Mouse (Mus musculus) cerebellum, adult 2 months (tissue): Measurements from ENCODE around the gene AI854703. TPM values are rescaled to one million over a fixed set of nuclear protein-coding genes. Genes with fewer than 3 reads are reported as not detected.

ENCODE experiments used
- DNase-seq, 2 experiments: peaks; one replicate each; pipeline ENCODE4 v3.0.0; 2021
- H3K27ac ChIP-seq: fragments of 200-500 bp; 2 replicates; pipeline ENCODE4 v1.5.1; 2012; ENCODE audit warnings: low read length, control low read depth, inconsistent platforms; ENCODE audit not compliant: insufficient read depth
- H3K27me3 ChIP-seq: fragments of 200-500 bp; 2 replicates; pipeline ENCODE4 v1.6.1; 2012; ENCODE audit warnings: inconsistent platforms, mild to moderate bottlenecking, low read length, moderate library complexity; ENCODE audit not compliant: control insufficient read depth, insufficient read depth
- H3K4me1 ChIP-seq: fragments of 200-500 bp; 2 replicates; pipeline ENCODE4 v1.6.1; 2011; ENCODE audit warnings: low read length; ENCODE audit not compliant: control insufficient read depth, insufficient read depth
- H3K4me3 ChIP-seq: fragments of 200-500 bp; replicated peaks from 2 replicates; pipeline ENCODE3; 2011; ENCODE audit warnings: mild to moderate bottlenecking, low read depth, low read length, control low read depth; ENCODE audit not compliant: insufficient read depth
- CTCF ChIP-seq: fragments of 200-500 bp; IDR thresholded peaks from 2 replicates; pipeline ENCODE4 v1.5.1; 2011; ENCODE audit warnings: low read depth, mild to moderate bottlenecking, control low read depth, low read length, moderate library complexity, borderline replicate concordance; ENCODE audit not compliant: insufficient read depth
- POLR2A ChIP-seq: fragments of 200-500 bp; IDR thresholded peaks from 2 replicates; pipeline ENCODE4 v1.6.1; 2011; ENCODE audit warnings: low read length, control low read depth, borderline replicate concordance; ENCODE audit not compliant: insufficient read depth
- WGBS: fragments of 180-500 bp; shearing (Covaris S2); methylation state at CpG from one replicate; pipeline ENCODE4 v1.1.7; 2018; 5-methylcytosine and 5-hydroxymethylcytosine counted together
- polyA plus RNA-seq: library from polyadenylated mRNA; depleted of rRNA; stranded (reverse); fragments of >200 nt; gene quantifications from 2 replicates; pipeline ENCODE4 v1.2.3, GENCODE M21; 2012

The AI854703 gene
- polyA plus RNA-seq, 1 experiment, result 35.2 TPM

DNA sequence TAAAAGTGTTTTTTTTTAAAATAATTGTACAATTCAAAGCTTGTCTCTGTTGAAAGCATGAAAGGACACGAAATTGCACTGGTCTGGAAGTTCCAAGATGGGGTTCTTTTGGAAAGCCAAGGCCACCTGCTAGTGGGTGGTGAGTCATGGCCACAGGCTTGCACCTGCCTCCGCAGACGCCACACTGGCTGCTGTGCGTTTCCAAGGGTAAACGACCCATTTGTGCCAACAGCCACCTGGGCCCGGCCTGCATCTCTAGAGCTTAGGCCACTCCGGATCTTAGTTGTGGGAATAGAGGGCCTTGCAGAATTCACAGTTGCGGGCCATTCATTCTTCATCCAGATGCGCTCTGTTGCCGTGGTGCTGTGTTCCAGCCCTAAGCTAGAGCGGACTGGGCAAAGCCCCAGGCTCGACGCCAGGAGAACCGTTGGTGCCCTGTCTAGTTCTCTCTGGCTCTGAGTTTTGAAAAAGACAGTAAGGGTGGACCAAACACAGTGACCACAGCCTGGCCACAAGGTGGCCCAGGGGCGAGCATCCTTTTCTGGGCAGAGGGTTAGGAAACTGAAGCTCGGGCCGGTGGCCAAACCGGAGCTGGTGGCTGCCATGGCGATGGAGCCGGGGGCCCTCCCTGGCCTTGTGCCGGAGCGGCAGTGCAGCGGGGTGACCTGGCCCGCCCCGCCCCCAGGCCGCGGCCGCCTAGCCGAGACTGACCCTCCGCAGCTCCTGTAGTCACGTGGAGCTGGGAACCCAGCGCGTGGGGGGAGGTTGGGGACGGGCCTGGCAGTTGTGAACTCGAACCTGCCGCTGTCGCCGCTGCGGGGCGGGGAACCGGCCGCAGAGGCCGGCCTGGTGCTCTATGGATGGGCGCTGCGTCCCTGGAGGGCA, 33.2 kb upstream of the AI854703 start, which contains the start of the genes Repin1 and Gm44965:
TSS of gene Repin1 (plus strand) at position 726 of the 885 bp plus-strand sequence.
TSS of gene Gm44965 (plus strand) at position 784 of the 885 bp plus-strand sequence.
- peaks cover 10% of the 10 kb centered on the region for H3K4me1 ChIP-seq
- DNase-seq, result peak; percentile 96 to 99
- WGBS, result 1% methylated on average over 45 of the region's 45 CpGs
- no peaks in the 10 kb centered on the region for H3K27me3 ChIP-seq
- TF ChIP-seq CTCF (peak; percentile 59), POLR2A (peak; percentile 48; the same call in 1 of the 2 replicates)
- H3K27ac ChIP-seq, result peak within 1 kb of the TSS; percentile 96
- H3K4me3 ChIP-seq, result peak within 1 kb of the TSS; percentile 79

DNA sequence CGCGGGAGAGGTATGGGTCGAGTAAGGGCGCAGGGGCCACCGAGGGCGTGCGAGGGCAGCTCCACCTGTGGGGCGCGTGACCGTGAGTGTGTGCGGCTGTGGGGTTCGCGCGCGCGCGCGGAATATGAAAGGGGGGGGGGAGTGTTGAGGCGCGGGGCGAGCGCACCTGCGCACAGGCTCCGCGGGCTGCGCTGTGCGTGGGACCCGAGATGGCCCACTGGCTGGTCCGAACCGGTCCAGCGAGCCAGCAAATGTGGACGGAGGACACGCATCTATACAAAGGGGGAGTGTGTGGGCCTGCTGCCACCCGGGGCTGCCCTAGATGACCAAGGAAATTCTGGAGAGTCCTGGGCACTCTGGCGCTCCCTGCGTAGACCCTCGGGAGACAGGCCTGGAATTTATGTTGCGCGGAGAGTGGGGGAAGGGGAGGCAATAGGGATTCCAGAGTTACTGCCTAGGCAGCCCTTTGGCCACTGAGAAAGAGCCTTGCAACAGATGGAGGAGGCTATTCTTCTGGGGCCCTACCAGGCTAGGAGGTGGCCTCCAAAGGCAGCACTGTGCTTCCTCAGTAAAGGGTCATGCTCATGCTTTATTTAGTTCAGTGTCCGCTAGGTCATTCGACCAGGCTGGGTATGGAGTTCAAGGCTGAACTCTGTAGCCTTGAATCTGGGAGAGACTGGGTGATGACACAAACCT, 32.4 kb upstream of the AI854703 start:
- DNase-seq, result no peak
- Histone ChIP-seq H3K27ac (peak overlapping the region; percentile 96), H3K4me3 (peak overlapping the region; percentile 79), H3K4me1 (peaks cover 10% of the 10 kb centered on the region), H3K27me3 (no peaks in the 10 kb centered on the region)
- TF ChIP-seq POLR2A (peak; percentile 61; the same call in 1 of the 2 replicates), CTCF (no peak)
- 1% methylated on average over 41 of the region's 41 CpGs for WGBS

DNA sequence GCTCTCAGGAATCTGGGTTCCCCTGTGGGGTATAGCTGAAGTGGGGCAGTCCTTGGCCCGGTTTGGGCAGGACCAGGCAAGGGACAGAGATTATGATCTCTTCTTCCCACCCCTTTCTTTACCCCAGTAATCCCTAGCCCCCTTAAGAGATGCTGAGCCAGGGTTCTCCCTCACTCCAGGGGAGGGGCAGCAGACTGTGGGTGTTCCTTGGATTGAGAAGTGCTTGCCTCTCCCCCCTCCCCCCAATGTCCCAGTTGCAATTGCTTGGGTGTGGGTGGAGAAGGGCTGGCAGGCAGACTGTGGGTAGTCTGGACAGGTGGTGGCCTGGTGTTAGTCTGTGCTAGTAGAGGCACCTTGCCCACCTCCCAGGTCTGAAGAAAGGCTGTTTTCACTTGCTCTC, 31.3 kb upstream of the AI854703 start:
- Histone ChIP-seq H3K27me3 (no peaks in the 10 kb centered on the region), H3K4me1 (peaks cover 10% of the 10 kb centered on the region), H3K27ac (peak overlapping the region; percentile 20; the same call in 1 of the 2 replicates), H3K4me3 (peak overlapping the region; percentile 79)
- no peak for TF ChIP-seq CTCF
- 27% methylated on average over 1 of the region's 1 CpGs for WGBS
- DNase-seq, result peak; percentile 39 to 60

DNA sequence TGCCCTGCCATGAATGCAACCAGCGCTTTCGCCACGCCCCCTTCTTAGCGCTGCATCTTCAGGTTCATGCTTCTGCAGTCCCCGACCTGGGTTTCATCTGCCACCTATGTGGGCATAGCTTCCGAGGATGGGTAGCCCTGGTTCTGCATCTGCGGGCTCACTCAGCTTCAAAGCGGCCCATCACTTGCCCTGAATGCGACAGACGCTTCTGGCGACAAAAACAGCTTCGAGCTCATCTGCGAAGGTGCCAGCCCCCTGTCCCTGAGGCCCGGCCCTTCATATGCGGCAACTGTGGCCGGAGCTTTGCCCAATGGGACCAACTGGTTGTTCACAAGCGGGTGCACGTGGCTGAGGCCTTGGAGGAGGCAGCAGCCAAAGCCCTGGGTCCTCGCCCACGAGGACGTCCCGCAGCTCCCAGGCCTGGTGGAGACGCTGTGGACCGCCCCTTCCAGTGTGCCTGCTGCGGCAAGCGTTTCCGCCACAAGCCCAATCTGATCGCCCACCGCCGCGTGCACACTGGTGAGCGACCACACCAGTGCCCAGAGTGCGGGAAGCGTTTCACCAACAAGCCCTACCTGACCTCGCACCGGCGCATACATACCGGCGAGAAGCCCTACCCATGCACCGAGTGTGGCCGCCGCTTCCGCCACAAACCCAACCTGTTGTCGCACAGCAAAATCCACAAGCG, 29.9 kb upstream of the AI854703 start:
- 96% methylated on average over 45 of the region's 45 CpGs for WGBS
- H3K27me3 ChIP-seq, result no peaks in the 10 kb centered on the region
- TF ChIP-seq POLR2A, result no peak
- no peak for TF ChIP-seq CTCF
- DNase-seq, result no peak
- H3K27ac ChIP-seq, result no peak overlapping the region
- peaks cover 10% of the 10 kb centered on the region for H3K4me1 ChIP-seq
- no peak overlapping the region for H3K4me3 ChIP-seq

DNA sequence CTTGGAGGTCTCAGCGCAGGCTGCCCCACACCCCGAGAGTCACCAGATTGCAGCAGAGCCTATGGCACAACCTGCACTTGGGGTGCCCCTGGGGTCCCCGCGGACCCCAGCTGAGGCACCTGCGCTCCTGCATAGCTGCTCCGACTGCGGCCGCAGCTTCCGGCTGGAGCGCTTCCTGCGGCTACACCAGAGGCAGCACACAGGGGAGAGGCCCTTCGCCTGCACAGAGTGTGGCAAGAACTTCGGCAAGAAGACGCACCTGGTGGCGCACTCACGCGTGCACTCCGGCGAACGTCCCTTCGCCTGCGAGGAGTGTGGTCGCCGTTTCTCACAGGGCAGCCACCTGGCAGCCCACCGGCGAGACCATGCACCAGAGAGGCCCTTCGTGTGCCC, 29.3 kb upstream of the AI854703 start:
- Histone ChIP-seq H3K27ac (no peak overlapping the region), H3K27me3 (no peaks in the 10 kb centered on the region), H3K4me3 (no peak overlapping the region), H3K4me1 (peaks cover 10% of the 10 kb centered on the region)
- WGBS, result 96% methylated on average over 27 of the region's 27 CpGs
- TF ChIP-seq POLR2A (no peak), CTCF (no peak)
- DNase-seq, result no peak

DNA sequence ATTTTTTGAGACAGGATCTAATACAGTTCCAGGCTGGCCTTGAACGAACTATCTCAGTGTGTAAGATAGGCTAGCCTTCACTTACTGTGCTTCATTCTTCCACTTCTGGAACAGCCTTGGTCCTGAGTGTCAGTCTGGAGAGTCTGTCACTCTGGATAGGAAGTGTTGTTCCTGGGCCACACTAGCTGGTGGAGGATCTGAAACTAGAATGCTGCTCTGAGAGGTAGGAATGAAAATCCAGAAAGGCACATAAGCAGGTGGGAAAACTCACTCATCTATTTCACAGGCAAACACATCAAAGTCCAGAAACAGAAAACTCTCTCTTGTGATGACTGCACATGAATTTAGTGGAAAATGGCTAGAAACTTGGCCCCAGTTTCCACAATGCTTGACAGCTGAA, 26.0 kb upstream of the AI854703 start:
- TF ChIP-seq POLR2A, result no peak
- Histone ChIP-seq H3K27ac (no peak overlapping the region), H3K4me1 (peaks cover 6% of the 10 kb centered on the region), H3K27me3 (no peaks in the 10 kb centered on the region), H3K4me3 (no peak overlapping the region)
- 84% methylated on average over 1 of the region's 1 CpGs for WGBS
- no peak for DNase-seq

DNA sequence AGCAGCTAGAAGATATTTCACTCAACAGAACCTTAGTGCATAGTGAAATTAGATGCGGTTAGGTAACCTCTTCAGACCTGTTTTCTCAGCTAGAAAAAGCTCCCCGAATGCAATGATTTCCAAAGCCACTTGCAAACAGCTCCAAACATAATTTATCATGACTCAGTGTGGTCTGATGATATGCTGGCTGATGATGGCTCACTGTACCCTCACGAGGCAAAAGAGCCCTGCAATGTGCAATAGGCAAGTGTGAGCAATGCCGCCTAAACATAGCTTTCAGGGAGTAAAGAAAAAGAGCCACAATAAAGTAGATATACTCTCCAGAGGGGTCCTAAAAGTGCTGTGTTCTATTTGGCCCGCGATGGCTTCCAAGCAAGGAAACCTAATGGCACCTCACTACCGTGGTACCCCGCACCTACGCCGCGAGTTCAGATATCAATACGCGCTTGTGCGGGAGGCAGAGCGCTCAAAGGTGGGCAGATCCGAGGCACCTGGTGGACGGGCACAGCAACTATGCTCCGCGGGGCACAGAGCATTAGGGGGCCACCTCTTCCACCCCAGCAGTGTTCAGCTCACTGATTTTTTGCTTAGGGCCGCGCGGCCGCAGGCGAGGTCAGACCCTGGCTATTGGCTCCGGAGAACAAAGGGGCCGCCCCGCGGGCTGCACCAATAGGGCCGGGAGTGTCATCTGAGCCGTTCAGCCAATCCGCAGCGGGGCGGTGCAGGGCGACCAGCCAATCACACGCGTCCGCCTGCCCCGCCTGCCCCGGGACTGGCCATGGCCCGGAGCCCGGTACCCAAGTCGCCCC, 25.1 kb upstream of the AI854703 start, which contains the start of gene Zfp775:
TSS of gene Zfp775 (plus strand) at position 793 of the 809 bp plus-strand sequence.
- Histone ChIP-seq H3K4me1 (peaks cover 6% of the 10 kb centered on the region), H3K27ac (peak within 1 kb of the TSS; percentile 86), H3K27me3 (no peaks in the 10 kb centered on the region), H3K4me3 (peak within 1 kb of the TSS; percentile 88)
- peak; percentile 98 to 99 for DNase-seq
- TF ChIP-seq CTCF (no peak), POLR2A (peak; percentile 71; the same call in 1 of the 2 replicates)
- WGBS, result 4% methylated on average over 42 of the region's 42 CpGs
